Mouse (Mus musculus): ENCODE measurements at regions not wholly inside any gene's neighbourhood (a gene's known extent, or its start where the extent isn't known, plus 50 kb on each side); places are given as distances from the start of the nearest gene placed in this dataset.

DNA sequence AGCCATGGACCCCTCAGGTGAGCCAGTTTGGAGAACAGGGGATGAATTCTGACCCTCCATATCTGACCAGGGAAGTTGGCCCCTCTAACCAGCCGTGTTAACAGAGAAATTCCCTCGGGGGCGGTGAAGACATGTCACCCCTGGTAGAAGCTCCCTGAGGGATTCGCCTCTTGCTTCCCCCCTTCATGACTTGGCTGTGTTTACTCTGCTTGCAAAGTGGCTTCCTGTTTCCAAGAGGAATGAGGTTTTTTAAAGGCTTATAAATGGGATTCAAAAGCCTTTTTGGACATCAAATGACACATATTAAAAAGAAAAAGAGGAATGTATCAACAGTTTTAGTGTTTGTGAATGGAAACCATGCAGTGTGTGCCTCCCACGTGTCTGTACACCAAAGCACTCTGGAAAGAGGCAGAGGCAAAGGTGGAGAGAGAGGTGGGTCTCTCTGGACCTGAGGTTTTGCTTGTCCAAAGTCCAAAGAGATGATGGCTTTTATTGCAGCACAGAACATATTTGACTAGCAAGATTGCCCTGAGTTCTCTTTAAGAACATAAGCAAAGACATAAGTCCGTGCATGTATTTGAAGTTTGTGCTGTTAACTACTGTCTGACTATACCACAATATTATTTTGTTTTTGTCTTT is 308.9 kb upstream of the Tbx3 start:
- H3K9me3 ChIP-seq (ENCODE audit: control insufficient read depth, low read length), result no peaks in the 10 kb centered on the region
- no peak for ATAC-seq (ENCODE audit: insufficient read depth)
- no peak overlapping the region for H3K9ac ChIP-seq (replicated peaks)
- H3K27ac ChIP-seq, result no peak overlapping the region
- no peaks in the 10 kb centered on the region for H3K27me3 ChIP-seq (ENCODE audit: control insufficient read depth, insufficient read depth, low read length)
- no peaks in the 10 kb centered on the region for H3K36me3 ChIP-seq (replicated peaks; ENCODE audit: control insufficient read depth, insufficient read depth, low read depth)
- no peak for TF ChIP-seq CTCF (IDR thresholded peaks at IDR 0.05; ENCODE audit: low read depth)
- TF ChIP-seq EP300 (IDR thresholded peaks at IDR 0.05; ENCODE audit: low read depth), result no peak
- 0 out of 4 replicates have a peak, but pooled peaks cover 0 to 2% of the 10 kb centered on the region in 2 experiments for H3K4me1 ChIP-seq (replicated peaks; ENCODE audit: control insufficient read depth in 2 of 2, insufficient read depth in 2 of 2, low read length in 1 of 2)
- 42% methylated on average over 6 of the region's 6 CpGs for WGBS (ENCODE audit: insufficient replicate concordance)
- no peak overlapping the region for H3K4me2 ChIP-seq (ENCODE audit: low read depth)
- no peak overlapping the region for H3K4me3 ChIP-seq (ENCODE audit: insufficient read depth in 1 of 2, low read depth in 2 of 2, low read length in 2 of 2)
- DNase-seq (ENCODE audit: low read depth in 3 of 3, low spot score in 3 of 3), result no peak

DNA sequence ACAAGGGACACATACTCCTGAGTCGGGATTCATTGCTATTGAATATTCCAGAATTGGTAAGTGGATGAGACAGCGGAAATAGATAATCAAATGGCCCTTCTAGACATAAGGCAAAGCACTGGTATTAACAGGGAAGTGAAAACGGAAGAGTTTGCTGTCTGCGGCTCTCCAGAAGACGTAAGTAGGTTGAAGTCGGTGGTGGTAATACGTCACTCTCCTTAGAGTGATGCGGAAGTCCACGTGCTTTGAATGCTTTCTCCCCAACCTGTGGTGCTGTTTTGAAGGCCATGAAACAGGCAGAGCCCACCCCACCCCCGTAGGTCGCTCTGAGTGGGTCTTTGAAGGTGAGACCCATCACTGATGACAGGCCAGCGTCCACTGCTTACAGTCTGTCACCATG is 308.0 kb upstream of the Tbx3 start:
- H3K4me3 ChIP-seq (ENCODE audit: insufficient read depth in 1 of 2, low read depth in 2 of 2, low read length in 2 of 2), result no peak overlapping the region
- no peaks in the 10 kb centered on the region for H3K9me3 ChIP-seq (ENCODE audit: control insufficient read depth, low read length)
- ATAC-seq (ENCODE audit: insufficient read depth) (no peak), DNase-seq (ENCODE audit: low read depth in 3 of 3, low spot score in 3 of 3) (no peak)
- no peak for TF ChIP-seq EP300 (IDR thresholded peaks at IDR 0.05; ENCODE audit: low read depth)
- TF ChIP-seq CTCF (IDR thresholded peaks at IDR 0.05; ENCODE audit: low read depth), result no peak
- H3K9ac ChIP-seq (replicated peaks), result no peak overlapping the region
- H3K27me3 ChIP-seq (ENCODE audit: control insufficient read depth, insufficient read depth, low read length), result no peaks in the 10 kb centered on the region
- H3K4me2 ChIP-seq (ENCODE audit: low read depth), result no peak overlapping the region
- 51% methylated on average over 12 of the region's 12 CpGs for WGBS (ENCODE audit: insufficient replicate concordance)
- H3K36me3 ChIP-seq (replicated peaks; ENCODE audit: control insufficient read depth, insufficient read depth, low read depth), result no peaks in the 10 kb centered on the region
- 0 out of 4 replicates have a peak, but pooled peaks cover 0 to 2% of the 10 kb centered on the region in 2 experiments for H3K4me1 ChIP-seq (replicated peaks; ENCODE audit: control insufficient read depth in 2 of 2, insufficient read depth in 2 of 2, low read length in 1 of 2)
- H3K27ac ChIP-seq, result no peak overlapping the region

DNA sequence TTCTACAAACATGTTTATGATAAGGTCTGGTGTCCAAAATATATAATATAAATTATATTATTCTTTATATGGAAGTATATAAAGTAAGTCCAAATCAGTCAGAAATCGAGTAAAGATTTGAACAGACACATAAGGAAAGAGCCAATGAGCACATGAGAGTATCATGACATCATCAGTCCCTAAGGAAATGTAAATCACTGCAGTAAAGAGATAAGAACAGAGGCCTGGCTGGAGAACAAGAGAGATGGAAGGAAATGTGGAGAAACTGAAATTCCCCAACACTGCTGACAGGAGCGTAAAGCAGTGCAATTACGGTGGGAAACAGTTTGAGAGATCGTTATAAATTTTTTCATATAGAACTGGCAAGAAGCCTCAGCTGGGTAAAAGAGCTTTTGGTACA is 306.2 kb upstream of the Tbx3 start:
- TF ChIP-seq EP300 (IDR thresholded peaks at IDR 0.05; ENCODE audit: low read depth) (no peak), CTCF (IDR thresholded peaks at IDR 0.05; ENCODE audit: low read depth) (no peak)
- Histone ChIP-seq H3K4me2 (ENCODE audit: low read depth) (no peak overlapping the region), H3K4me3 (ENCODE audit: insufficient read depth in 1 of 2, low read depth in 2 of 2, low read length in 2 of 2) (no peak overlapping the region), H3K9ac (replicated peaks) (no peak overlapping the region), H3K27ac (no peak overlapping the region), H3K4me1 (replicated peaks; ENCODE audit: control insufficient read depth in 2 of 2, insufficient read depth in 2 of 2, low read length in 1 of 2) (0 out of 4 replicates have a peak, but pooled peaks cover 0 to 2% of the 10 kb centered on the region in 2 experiments), H3K9me3 (ENCODE audit: control insufficient read depth, low read length) (no peaks in the 10 kb centered on the region), H3K36me3 (replicated peaks; ENCODE audit: control insufficient read depth, insufficient read depth, low read depth) (no peaks in the 10 kb centered on the region), H3K27me3 (ENCODE audit: control insufficient read depth, insufficient read depth, low read length) (no peaks in the 10 kb centered on the region)
- WGBS (ENCODE audit: insufficient replicate concordance), result 42% methylated on average over 4 of the region's 4 CpGs
- DNase-seq (ENCODE audit: low read depth in 3 of 3, low spot score in 3 of 3), result no peak
- ATAC-seq (ENCODE audit: insufficient read depth), result no peak

DNA sequence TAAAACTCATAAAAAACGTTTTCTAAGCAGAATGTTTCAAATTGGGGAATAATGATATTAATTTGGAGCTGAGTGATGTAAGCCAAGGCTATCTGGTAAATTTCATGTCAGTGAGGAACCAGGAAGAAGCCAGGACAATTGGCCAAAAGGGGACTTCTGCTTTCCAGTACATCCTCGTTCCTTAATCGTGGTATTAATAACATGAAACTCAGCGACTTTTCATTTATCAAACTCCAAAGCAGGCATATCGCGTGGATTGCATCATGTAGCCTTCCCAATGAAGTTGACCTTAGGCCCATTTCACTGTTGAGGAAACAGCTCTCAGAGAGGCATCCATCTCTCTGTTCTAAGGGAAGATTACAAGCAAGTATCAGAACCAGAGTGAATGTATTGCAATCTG is 305.3 kb upstream of the Tbx3 start:
- no peak for DNase-seq (ENCODE audit: low read depth in 3 of 3, low spot score in 3 of 3)
- no peak overlapping the region for H3K4me3 ChIP-seq (ENCODE audit: insufficient read depth in 1 of 2, low read depth in 2 of 2, low read length in 2 of 2)
- H3K9me3 ChIP-seq (ENCODE audit: control insufficient read depth, low read length), result no peaks in the 10 kb centered on the region
- H3K27ac ChIP-seq, result no peak overlapping the region
- WGBS (ENCODE audit: insufficient replicate concordance), result 41% methylated on average over 6 of the region's 6 CpGs
- ATAC-seq (ENCODE audit: insufficient read depth), result no peak
- H3K4me1 ChIP-seq (replicated peaks; ENCODE audit: control insufficient read depth in 2 of 2, insufficient read depth in 2 of 2, low read length in 1 of 2), result 0 out of 4 replicates have a peak, but pooled peaks cover 0 to 2% of the 10 kb centered on the region in 2 experiments
- no peak for TF ChIP-seq CTCF (IDR thresholded peaks at IDR 0.05; ENCODE audit: low read depth)
- no peak overlapping the region for H3K9ac ChIP-seq (replicated peaks)
- no peaks in the 10 kb centered on the region for H3K27me3 ChIP-seq (ENCODE audit: control insufficient read depth, insufficient read depth, low read length)
- no peaks in the 10 kb centered on the region for H3K36me3 ChIP-seq (replicated peaks; ENCODE audit: control insufficient read depth, insufficient read depth, low read depth)
- H3K4me2 ChIP-seq (ENCODE audit: low read depth), result no peak overlapping the region

DNA sequence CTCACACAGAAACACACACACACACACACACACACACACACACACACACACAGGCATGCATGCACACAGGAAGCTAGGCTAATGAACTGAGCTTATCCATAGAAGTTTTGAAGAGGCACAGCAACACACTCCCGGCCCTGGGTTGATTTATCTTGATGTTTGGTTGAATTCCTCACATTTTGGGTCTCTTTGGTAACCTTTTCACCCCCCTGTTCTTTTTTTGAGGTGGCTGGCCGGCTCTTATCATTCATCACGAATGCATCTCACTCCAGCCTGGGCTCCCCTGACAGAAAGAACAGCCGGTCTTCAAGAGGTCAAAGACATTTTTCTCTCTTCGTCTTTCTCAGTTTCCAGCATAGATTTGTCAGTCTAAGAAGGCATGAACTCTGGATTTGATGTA is 304.2 kb upstream of the Tbx3 start:
- TF ChIP-seq CTCF (IDR thresholded peaks at IDR 0.05; ENCODE audit: low read depth), result no peak
- no peak for TF ChIP-seq EP300 (IDR thresholded peaks at IDR 0.05; ENCODE audit: low read depth)
- no peak for ATAC-seq (ENCODE audit: insufficient read depth)
- no peak for DNase-seq (ENCODE audit: low read depth in 3 of 3, low spot score in 3 of 3)
- Histone ChIP-seq H3K4me3 (ENCODE audit: insufficient read depth in 1 of 2, low read depth in 2 of 2, low read length in 2 of 2) (no peak overlapping the region), H3K9ac (replicated peaks) (no peak overlapping the region), H3K4me1 (replicated peaks; ENCODE audit: control insufficient read depth in 2 of 2, insufficient read depth in 2 of 2, low read length in 1 of 2) (0 out of 4 replicates have a peak, but pooled peaks cover 0 to 2% of the 10 kb centered on the region in 2 experiments), H3K27ac (no peak overlapping the region), H3K4me2 (ENCODE audit: low read depth) (no peak overlapping the region), H3K36me3 (replicated peaks; ENCODE audit: control insufficient read depth, insufficient read depth, low read depth) (no peaks in the 10 kb centered on the region), H3K9me3 (ENCODE audit: control insufficient read depth, low read length) (no peaks in the 10 kb centered on the region), H3K27me3 (ENCODE audit: control insufficient read depth, insufficient read depth, low read length) (no peaks in the 10 kb centered on the region)
- WGBS (ENCODE audit: insufficient replicate concordance), result 35% methylated on average over 5 of the region's 5 CpGs
